Mouse (Mus musculus): Measurements from ENCODE around the gene Spc25. TPM values are rescaled to one million over a fixed set of nuclear protein-coding genes. Genes with fewer than 3 reads are reported as not detected.
A peak's percentile ranks its signal among the peaks of the same experiment; 100 is the strongest.

The Spc25 gene
- under 1 TPM in 3 of 4 experiments, not detected in 1; 0.17 to 0.51 (median 0.31) TPM for total RNA-seq (2022)

DNA sequence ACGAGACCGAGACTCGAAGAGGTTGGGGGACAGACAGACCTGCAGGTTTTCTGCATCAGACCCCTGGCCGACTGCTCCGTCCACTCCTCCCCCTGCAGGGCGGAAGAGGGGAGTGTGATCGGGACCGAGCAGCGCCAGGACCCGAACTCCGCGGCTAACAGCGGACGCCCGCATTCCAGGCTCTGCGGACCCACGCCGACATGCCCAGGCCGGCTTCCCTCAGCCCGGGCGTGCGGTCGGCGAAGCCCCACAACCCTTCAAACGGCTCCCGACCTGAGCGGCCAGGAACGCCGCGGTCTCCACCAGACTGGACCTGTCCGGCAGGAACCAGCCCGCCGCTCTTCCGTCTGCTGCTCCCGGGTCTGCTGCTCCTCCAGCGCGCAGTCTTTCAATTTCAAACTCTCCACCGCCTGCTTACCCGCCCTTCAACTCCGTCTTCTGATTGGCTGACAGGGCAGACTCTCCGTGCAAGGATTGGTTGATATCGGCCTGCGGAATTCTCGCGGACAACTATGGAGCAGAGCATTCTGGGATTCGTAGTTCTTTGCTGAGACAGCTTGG is at the start of gene Spc25:
TSS of gene Spc25 (minus strand) at position 404 of the 561 bp plus-strand sequence.
- peak; percentile 80 to 84 for DNase-seq (ENCODE audit: low spot score in 2 of 2)

DNA sequence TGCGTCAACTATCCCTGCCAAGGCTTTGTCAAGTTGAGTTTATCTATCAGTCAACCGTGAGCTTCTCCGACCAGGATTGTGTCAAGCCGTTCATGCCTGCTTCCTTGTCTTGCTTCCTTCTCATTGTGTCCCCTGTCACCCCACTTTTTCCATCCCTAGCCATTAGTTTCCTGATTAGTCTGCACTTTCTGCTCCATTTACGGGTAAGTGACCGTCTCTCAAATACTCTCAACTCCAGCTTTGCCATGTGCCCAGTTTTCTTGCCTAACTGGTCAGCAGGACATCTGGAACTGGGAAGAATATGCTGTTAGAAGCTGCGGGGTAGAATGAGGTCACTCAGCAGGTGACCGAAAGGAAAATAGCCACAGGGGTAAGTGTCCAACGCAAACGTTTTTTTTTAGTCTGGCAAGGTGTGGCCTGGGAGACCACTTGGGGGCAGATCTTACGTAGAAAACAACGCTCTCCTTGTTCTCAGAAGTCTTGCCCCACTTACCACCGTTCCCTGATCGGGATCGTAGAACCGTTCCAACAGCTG is 42.3 kb upstream of the Spc25 start:
- no peak for DNase-seq (ENCODE audit: low spot score in 2 of 2)

DNA sequence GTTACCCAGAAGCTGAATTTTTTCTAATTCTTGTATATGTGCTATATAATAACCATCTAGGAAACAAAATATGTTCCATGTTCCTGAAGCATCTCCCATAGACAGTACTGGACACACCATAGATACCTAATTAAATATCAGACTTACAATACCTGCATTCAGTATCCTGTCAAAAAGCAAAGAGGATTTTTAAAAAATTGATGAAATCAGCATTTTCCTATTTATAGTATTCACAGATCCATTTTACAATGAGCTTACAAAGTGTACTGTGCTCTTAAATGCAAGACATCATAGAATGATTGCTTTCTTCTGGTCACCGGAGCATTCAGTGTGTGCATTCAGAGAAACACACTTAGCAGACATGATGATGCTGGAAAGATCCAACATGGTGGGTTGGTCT is 41.1 kb upstream of the Spc25 start:
- DNase-seq (ENCODE audit: low spot score in 2 of 2) = no peak

GRCm38 (mm10) chr2:69244924-69245323 is 38.9 kb upstream of the Spc25 start:
- no peak for DNase-seq (ENCODE audit: low spot score in 2 of 2)

DNA sequence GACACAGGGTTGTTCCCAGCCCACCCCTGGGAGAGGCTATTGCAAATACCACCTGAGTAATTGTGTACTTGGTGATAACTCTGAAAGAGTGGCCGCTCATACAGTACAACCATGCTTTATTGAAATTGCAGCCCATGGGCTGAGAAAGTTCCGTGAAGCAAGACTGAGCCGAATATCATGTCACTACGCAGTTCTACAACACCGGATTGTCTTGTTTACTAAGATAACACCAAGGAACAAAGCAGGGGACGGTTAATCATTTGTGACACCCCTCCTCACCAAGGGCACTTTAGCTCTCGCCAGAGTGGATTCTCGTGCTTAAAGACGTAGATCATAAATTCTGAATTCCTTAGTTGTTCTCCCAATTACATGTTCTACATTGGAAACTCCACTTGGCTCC is 33.3 kb upstream of the Spc25 start:
- DNase-seq (ENCODE audit: low spot score in 2 of 2) = no peak

DNA sequence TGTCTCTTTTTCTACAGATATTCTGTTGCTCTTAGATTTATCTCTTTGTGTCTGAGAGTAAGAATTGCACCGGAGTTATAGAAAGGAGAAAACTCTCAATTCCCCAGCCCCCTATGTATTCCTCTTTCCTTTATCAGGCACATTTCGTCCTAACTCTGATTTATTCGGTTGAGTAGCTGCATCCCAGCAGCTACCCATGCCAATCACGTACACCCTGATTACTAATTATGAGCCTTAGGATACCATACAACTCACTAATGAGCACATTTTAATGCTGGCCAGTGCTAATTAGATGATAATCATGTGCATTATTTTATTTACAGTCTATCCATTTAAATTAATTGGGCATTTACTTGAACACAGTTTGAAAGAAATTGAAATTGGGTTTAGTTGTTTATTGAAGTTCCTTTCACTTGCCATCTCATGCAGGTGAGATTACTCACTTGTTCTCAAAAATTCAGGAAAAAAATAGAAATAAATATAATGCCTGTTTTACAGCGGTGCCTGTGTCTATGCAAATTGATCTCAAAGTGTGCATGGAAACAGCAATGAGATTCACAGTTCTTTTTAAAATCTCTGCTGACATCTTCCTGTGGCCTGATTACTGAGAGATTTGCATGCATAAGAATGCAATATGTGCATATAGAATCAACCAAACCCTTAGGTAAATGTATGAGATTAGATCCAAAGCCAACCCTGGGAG is 29.1 kb upstream of the Spc25 start:
- DNase-seq (ENCODE audit: low spot score in 2 of 2) = no peak

GRCm38 (mm10) chr2:69232101-69232500 is 26.1 kb upstream of the Spc25 start:
- DNase-seq (ENCODE audit: low spot score in 2 of 2) = no peak

- no peak for DNase-seq (ENCODE audit: low spot score in 2 of 2)
Observed at GRCm38 (mm10) chr2:69230137-69230536, 24.1 kb upstream of the Spc25 start.

GRCm38 (mm10) chr2:69228635-69229034 is 22.6 kb upstream of the Spc25 start:
- no peak for DNase-seq (ENCODE audit: low spot score in 2 of 2)

- no peak for DNase-seq (ENCODE audit: low spot score in 2 of 2)
Observed at GRCm38 (mm10) chr2:69226876-69227275, 20.9 kb upstream of the Spc25 start.

GRCm38 (mm10) chr2:69224724-69225123 is 18.7 kb upstream of the Spc25 start:
- no peak for DNase-seq (ENCODE audit: low spot score in 2 of 2)

- DNase-seq (ENCODE audit: low spot score in 2 of 2) = no peak
Observed at GRCm38 (mm10) chr2:69222815-69223214, 16.8 kb upstream of the Spc25 start.

- no peak for DNase-seq (ENCODE audit: low spot score in 2 of 2)
Observed at GRCm38 (mm10) chr2:69221868-69222416, 15.9 kb upstream of the Spc25 start.

GRCm38 (mm10) chr2:69215242-69215641 is 9.2 kb upstream of the Spc25 start:
- DNase-seq (ENCODE audit: low spot score in 2 of 2) = no peak

- no peak for DNase-seq (ENCODE audit: low spot score in 2 of 2)
Observed at GRCm38 (mm10) chr2:69212652-69213051, 6.7 kb upstream of the Spc25 start.

- no peak for DNase-seq (ENCODE audit: low spot score in 2 of 2)
Observed at GRCm38 (mm10) chr2:69210773-69211172, 4.8 kb upstream of the Spc25 start, which contains the start of gene G6pc2. Gene G6pc2 (plus strand): TSS chr2:69211073.

- no peak for DNase-seq (ENCODE audit: low spot score in 2 of 2)
Observed at GRCm38 (mm10) chr2:69209684-69210083, 3.7 kb upstream of the Spc25 start.

DNA sequence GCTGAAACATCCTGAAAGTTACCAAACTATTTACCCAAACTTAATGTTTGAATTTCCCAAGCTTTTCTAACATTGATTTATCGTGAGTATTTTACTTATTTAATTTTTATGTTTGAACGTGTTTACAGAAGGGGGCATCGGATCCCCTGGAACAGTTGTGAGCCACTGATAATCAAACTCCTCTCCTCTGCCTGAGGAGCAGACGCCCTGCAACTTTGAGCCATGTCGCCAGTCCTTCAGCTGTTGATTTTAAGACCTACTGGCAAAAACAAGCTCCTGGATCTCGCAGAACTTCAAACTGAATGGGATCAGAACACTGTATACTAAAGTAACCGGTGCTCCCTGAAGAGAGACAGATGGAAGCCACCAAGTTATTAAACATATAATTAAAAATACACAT is 529 bp upstream of the Spc25 start:
- DNase-seq (ENCODE audit: low spot score in 2 of 2) = no peak

GRCm38 (mm10) chr2:69205185-69205584 is 809 bp downstream of the Spc25 start:
- DNase-seq (ENCODE audit: low spot score in 2 of 2) = no peak

DNA sequence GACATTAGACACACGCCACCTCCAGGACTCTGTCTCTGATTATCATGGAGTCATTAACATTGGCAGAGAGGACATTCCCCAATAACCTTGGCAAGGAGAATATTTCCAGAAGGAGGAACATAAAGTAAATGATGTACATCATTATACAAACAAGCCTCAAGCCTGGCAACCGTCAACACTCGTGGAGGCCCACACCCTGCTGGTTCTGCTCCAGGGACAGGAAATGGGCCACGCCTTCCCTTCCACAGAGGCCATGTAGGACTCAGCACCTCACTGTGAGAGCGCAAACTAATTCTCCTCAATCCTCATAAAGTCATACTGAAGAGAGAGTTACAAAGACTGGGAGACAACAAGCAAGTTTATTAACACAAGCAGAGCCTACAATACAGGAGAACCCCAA is 12.4 kb downstream of the Spc25 start:
- no peak for DNase-seq (ENCODE audit: low spot score in 2 of 2)

DNA sequence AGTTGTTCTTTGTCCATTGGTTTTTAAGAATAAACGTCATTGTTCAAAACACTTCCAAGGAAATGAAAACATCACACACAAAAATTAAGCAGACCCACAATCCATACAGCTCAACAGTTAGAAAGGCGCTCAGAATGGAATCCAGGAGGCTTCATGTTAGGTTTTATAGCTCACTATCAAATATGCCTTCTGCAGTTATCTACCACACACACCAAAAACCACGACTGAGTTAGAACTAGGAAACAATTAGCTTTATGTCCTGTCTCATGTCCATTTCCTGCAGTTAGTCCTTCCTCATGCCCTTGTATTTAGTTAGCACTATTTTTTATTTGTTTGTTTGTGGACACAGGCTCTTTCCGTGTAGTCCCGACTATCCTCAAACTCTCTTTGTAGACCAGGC is 14.9 kb downstream of the Spc25 start:
- no peak for DNase-seq (ENCODE audit: low spot score in 2 of 2)

DNA sequence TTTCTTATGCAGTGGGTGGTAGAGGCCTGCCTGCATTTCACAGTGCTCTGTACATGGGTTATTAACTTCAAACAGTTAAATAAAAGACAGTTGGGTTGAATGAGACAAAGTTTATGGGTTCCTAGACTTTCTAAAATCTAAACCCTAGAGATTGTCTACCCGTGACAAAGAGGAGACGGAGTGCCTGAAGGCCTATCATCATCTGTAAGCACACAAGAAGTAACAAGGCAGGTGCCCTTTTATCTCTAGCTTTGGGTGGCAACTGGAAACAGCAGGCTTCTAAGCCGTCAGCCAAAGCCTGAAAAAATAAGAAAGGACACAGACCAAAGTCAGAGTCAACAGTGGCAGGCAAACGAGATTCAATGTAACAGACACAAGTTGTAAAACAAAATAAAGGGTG is 16.8 kb downstream of the Spc25 start:
- no peak for DNase-seq (ENCODE audit: low spot score in 2 of 2)

- DNase-seq (ENCODE audit: low spot score in 2 of 2) = no peak
Observed at GRCm38 (mm10) chr2:69188732-69189131, 17.3 kb downstream of the Spc25 start.

All from gastrocnemius, adult 8-10 months (tissue).